Mouse (Mus musculus): ENCODE measurements around the gene Klhdc2.

GRCm38 (mm10) chr12:69299231-69299630, 2.8 kb downstream of the Klhdc2 start:
- TF ChIP-seq POLR2A (IDR thresholded peaks at IDR 0.05; ENCODE audit: borderline replicate concordance, extremely low read depth, low read depth, low read length) (no peak), CTCF (IDR thresholded peaks at IDR 0.05; ENCODE audit: insufficient read depth, low read length) (no peak)
